Mouse (Mus musculus): ENCODE measurements at regions not wholly inside any gene's neighbourhood (a gene's known extent, or its start where the extent isn't known, plus 50 kb on each side); places are given as distances from the start of the nearest gene placed in this dataset.

- no peak for DNase-seq (ENCODE audit: low read depth, low spot score)
Observed at GRCm38 (mm10) chr13:37468304-37469178, 123.5 kb downstream of the Ly86 start.

GRCm38 (mm10) chr13:37470230-37470907, 125.4 kb downstream of the Ly86 start:
- DNase-seq (ENCODE audit: low read depth, low spot score): no peak

DNA sequence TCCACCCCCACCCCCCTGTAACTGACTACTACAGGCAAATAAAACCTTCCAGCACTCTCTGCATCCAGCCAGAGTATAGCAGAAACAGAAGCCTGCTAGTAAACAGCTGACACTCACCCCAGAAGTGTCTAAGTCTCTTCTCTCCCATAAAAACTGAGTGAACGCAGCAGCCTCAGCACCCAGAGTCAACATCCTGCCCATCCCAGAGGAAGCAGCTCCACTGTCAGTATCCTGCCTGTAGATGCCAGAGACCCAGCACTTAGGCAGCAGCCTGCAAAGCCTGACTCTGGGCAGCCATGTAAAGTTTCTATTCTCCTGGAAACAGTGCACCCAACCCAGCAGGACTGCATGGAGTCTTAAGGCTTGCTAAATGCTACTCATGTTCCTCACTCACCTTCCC, 128.4 kb downstream of the Ly86 start:
- DNase-seq (ENCODE audit: low read depth, low spot score): no peak

GRCm38 (mm10) chr13:37475804-37476203, 130.8 kb downstream of the Ly86 start:
- DNase-seq (ENCODE audit: low read depth, low spot score): no peak

GRCm38 (mm10) chr13:37476256-37477053, 131.4 kb downstream of the Ly86 start:
- DNase-seq (ENCODE audit: low read depth, low spot score): no peak

- no peak for DNase-seq (ENCODE audit: low read depth, low spot score)
Observed at GRCm38 (mm10) chr13:37477342-37477741, 132.3 kb downstream of the Ly86 start.

GRCm38 (mm10) chr13:37477749-37478548, 132.9 kb downstream of the Ly86 start:
- DNase-seq (ENCODE audit: low read depth, low spot score): no peak

- no peak for DNase-seq (ENCODE audit: low read depth, low spot score)
Observed at GRCm38 (mm10) chr13:37479182-37479691, 134.2 kb downstream of the Ly86 start.

DNA sequence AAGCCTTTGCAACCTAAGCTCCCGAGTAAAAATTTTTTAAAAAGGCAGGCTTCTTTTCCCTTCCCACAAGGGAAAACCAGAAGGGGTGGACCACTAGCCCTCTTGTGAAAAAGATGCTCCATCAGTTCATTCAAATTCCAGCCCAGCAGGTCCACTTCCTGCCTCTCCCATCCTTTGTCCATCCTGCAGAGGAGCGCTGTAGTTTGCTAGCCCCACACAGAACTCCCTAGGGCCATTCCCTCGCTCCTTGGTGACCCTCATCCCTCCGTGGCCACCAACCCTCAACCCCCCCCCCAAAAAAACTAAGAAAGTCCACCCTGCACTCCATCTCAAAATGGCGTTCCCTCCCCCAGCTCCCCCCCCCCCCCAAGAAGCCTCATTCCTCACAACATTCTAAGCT, 136.5 kb downstream of the Ly86 start:
- no peak for DNase-seq (ENCODE audit: low read depth, low spot score)

DNA sequence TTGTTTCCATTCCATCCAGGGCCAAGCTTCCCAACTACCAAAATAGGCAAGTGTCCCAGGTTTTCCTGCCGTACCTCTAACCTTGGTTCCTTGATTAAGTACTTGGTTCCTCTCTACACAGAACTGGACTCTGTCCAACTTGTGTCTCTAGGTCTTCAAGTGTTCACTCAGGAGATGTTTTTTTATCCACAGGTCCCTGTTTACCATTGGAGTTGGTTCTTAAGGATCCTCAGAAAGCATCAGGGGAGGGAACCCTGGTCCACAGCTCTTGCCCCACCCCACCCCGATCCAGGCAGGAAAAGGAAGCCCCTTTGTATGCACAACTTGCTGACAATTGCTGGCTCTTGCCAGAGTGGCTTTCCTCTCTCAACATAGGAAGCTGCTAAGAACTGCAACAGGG, 137.0 kb downstream of the Ly86 start:
- no peak for DNase-seq (ENCODE audit: low read depth, low spot score)

- no peak for DNase-seq (ENCODE audit: low read depth, low spot score)
Observed at GRCm38 (mm10) chr13:37482589-37482988, 137.6 kb downstream of the Ly86 start.

- no peak for DNase-seq (ENCODE audit: low read depth, low spot score)
Observed at GRCm38 (mm10) chr13:37483010-37483855, 138.2 kb downstream of the Ly86 start.

GRCm38 (mm10) chr13:37484631-37485030, 139.6 kb downstream of the Ly86 start:
- no peak for DNase-seq (ENCODE audit: low read depth, low spot score)

- no peak for DNase-seq (ENCODE audit: low read depth, low spot score)
Observed at GRCm38 (mm10) chr13:37492115-37493001, 147.3 kb downstream of the Ly86 start.

- DNase-seq (ENCODE audit: low read depth, low spot score): no peak
Observed at GRCm38 (mm10) chr13:37493331-37493730, 148.3 kb downstream of the Ly86 start.

DNA sequence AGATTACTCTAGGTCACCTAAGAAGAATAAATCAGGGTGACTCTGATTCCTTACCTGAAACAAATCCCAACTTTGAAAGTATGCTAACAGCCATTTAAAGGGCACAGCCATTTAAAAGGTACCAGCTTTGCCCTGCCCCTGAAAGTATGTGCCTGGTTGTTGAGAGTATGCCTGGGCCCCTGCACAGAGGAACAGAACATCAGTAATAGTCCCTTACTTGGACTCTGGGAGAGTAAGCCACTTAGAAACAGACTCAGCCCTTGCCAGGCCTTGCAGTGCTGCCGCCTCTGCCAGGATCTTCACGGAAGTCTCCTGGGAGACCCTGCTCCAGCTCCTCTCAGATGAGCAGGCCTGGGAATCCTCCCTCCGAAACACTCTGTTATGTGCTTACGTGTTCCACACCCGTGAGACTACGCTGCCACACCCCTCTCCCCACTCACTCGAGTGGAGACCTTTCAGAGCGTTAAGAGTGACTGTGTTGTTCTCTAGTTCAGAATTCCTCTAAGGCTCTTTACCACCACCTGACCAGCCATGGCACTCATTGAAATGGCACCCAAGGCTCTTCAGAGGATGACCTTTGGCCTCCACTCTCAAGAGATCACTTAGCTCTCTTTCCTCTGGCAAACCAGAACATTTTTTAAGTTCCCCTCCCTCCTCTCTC, 150.4 kb downstream of the Ly86 start:
- DNase-seq (ENCODE audit: low read depth, low spot score): no peak

- DNase-seq (ENCODE audit: low read depth, low spot score): no peak
Observed at GRCm38 (mm10) chr13:37497986-37498385, 153.0 kb downstream of the Ly86 start.

GRCm38 (mm10) chr13:37500668-37501286, 155.8 kb downstream of the Ly86 start:
- no peak for DNase-seq (ENCODE audit: low read depth, low spot score)

Measured in c-Kit-negative CD71-positive TER-119-positive erythroid progenitor cells, embryonic 14.5 days (primary cell).